Mouse (Mus musculus) thymus, adult 2 months (tissue): ENCODE measurements around the gene Accsl.

Source experiments
- CTCF ChIP-seq: fragments of 200-500 bp; IDR thresholded peaks from 2 replicates; pipeline ENCODE4 v1.5.1; 2012; ENCODE audit warnings: mild to moderate bottlenecking, control low read depth, low read length, moderate library complexity, borderline replicate concordance; ENCODE audit not compliant: control insufficient read depth, poor library complexity, insufficient read depth; ENCODE audit errors: extremely low read depth
- POLR2A ChIP-seq: fragments of 200-500 bp; IDR thresholded peaks from 2 replicates; pipeline ENCODE4 v1.6.1; 2012; ENCODE audit warnings: mild to moderate bottlenecking, low read length, control low read depth, moderate library complexity; ENCODE audit not compliant: control insufficient read depth, poor library complexity, insufficient read depth; ENCODE audit errors: extremely low read depth

- no peak for TF ChIP-seq POLR2A
- no peak for TF ChIP-seq CTCF
Measured at GRCm38 (mm10) chr2:93874606-93875005, 5.6 kb upstream of the Accsl start.
